Mouse (Mus musculus) gonadal fat pad, adult 2 months (tissue): Measurements from ENCODE around the gene Zfp764. TPM values are rescaled to one million over a fixed set of nuclear protein-coding genes. Genes with fewer than 3 reads are reported as not detected.
"Not testable (repeated sequence)": the region's sequence is repeated elsewhere in the genome, so short reads cannot be mapped to it uniquely, and the experiment has no call there.

Experiments used
- DNase-seq: peaks from one replicate; pipeline ENCODE4 v3.0.0-alpha.2; 2012; ENCODE audit warnings: low read depth
- polyA plus RNA-seq: library from polyadenylated mRNA; depleted of rRNA; stranded (reverse); fragments of >200 nt; gene quantifications from 2 replicates; pipeline ENCODE4 v1.2.3, GENCODE M21; 2012; rRNA removed

Zfp764 gene
- polyA plus RNA-seq = 5.6 and 5.9 TPM in 2 replicates

DNA sequence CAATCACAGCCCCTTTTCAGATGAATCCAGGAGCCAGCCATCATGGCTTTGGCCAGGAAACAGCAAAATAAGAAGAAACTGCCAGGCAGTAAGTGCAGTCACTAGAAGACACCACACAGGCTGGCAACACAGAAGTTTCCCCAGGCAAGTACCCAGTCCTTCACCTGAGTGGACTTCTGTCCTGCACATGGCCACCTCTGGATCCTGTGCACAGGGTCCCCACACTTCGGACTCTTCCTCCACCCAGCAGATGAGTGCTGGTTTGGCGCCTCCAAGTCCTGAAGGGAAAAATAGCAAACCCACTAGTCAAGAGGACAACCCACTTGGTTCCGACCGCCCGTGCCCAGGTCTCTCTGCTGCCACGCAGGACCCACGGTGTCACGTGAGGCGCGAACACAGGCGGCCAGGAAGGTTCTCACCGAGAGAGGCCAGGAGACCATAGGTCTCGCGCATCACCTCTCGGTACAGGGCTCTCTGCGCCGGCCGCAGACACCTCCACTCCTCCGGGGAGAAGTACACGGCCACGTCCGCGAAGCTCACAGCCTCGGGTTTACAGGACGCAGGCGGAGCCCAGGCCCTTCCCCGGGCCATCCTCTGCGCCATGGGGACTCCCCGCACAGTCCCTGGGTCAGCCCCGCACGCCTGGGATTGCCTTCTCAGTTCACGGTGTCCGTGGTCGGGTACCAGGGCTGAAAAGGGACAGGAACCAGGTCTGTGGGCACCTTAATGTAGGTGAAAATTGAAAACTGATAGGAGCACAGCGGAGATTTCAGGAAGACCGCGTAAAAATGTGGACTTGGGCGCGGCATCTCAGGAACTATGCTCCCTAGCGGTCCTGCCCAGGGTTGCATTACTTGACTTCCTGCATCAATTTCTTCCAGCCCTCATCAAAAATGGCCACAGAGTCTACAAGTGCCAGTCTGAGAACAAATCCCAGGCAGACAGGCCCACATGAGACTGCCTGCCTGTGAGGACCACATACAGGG, at the start of gene Zfp764:
Gene Zfp764 (minus strand): TSS at position 821 of the 986 bp plus-strand sequence.
- DNase-seq = peak; percentile 24

DNA sequence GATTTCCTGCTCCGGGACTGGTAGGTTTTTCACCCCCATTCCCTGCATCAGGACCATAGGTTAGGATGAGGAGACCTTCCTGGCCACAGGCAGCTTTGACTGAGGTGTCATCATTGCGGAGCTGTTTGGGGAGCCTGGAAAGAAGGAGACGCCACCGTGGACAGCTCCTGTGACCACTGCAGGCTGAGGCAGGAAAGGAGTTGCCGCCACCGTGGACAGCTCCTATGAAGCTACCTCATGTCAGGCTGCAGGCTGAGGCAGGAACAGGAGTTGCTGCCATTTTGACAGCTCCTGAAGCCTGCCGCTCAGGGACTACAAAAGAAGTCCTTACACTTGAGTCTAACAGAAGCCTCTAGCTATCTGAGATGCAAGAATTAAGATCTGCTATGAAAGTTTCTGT, 48.3 kb upstream of the Zfp764 start:
- no peak for DNase-seq

DNA sequence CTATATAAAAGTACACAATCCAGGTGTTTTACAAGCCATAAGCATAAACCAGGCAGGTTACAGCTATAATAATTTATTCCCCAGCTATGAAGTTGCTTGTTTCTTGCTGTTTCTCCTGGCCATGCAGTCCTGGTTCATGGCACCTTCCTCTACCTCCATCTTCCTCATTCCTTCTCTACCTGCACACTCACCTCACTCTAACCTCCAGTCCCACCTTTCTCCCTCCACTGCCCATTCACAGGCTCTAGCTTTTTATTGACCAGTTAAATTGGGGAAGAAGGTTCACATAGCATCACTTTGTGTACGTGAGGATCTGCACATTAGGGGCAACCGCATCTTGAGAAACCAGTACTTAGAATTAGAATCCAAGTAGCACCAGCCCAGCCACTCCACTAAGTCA, 46.4 kb upstream of the Zfp764 start:
- DNase-seq = no peak

DNA sequence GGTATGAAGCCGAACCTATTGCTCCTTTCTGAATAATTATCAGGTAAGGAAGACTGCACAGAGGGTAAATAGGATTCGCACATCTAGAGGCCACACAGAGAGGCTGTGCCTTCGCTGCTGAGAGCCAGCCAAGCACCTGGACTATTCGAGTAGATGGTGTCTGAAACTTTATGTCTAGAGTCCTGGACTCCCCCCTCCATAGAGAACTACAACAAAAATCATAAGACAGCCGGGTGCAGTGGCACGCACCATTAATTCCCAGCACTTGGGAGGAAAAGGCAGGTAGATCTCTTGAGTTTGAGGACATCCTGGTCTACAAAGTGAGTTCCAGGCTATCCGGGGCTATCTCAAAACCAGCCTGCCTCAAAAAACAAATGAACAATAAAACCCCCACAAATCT, 43.3 kb upstream of the Zfp764 start:
- no peak for DNase-seq

DNA sequence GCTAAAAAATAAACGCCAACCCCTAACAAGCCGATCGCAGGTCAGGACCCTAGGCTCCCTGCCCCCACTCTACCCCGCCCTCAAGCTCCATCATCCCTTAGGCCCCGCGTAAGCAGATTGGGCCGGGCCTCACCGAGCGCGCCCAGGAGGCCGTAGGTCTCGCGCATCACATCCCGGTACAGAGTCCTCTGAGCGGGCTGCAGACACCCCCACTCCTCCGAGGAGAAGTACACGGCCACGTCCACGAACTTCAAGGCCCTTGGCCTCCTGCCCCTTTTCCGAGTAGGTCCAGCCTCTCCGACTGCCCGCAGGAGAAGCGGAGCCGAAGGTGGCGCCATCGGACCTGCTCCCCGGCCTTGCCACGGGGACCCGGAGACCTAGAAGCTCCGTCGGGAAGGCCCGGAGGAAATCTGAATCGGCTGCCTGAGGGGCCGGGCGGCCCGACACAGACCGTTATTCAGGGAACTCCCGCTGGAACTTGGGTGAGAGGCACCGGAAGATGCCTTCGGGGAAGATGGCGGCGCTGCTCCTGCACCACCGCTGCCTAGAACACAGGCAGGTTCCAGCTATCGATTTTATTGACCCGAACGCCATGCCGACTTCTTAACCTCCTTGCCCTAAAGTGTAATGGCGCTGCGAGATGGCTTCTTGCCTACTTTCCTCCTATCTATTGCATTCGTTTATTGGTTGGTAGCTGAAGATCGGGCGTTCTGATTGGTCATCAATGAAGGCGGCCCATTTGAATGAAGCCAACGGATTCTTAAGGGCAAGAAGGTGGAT, 42.1 kb upstream of the Zfp764 start, which contains the start of gene Zfp689:
Gene Zfp689 (minus strand): TSS at position 638 of the 780 bp plus-strand sequence.
- DNase-seq = peak; percentile 97

DNA sequence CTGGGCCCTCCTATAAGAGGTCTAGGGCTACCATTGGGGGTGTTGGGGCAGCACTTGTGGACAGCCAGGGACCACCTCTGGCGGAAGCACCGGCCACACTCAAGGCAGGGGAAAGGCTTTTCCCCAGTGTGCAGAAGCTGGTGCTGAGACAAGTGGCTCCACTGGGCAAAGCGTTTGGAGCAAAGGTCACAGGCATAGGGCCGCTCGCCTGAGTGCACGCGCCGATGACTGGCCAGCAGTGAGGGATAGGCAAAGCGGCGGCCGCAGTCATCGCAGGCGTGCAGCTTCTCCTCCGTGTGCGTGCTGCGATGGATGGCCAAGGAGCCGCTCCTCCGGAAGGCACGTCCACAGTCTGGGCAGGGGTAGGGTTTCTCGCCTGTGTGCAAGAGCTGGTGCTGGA, 37.4 kb upstream of the Zfp764 start:
- DNase-seq = no peak

DNA sequence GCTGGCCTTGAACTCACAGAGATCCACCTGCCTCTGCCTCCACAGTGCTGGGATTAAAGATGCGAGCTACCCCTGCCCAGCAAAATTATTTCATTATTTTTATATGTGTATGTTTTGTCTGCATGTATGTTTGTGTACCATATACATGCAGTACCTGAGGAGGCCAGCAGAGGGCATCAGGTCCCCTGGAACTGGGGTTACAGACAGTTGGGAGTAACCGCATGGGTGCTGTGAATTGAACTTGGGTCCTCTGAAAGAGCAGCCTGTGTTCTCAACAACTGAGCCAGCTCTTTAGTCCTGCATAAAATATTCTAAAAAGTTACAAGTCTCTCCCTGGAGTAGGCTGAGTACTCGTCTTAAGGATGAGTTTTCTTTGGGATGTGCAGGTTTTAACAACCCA, 31.1 kb upstream of the Zfp764 start:
- no peak for DNase-seq

DNA sequence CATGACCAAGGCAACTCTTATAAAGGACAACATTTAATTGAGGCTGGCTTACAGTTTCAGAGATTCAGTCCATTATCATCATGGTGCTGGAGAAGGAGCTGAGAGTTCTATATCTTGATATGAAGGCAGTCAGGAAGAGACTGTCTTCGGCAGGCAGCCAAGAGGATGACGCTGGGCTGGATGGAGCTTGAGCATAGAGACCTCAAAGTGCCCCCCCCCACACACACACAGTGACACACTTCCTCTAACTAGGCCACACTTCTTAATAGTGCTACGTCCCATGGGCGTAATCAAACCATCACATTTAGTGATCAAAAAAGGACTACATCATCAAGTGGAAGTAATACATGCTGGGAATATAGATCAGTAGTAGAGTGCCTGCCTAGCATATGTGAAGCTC, 28.6 kb upstream of the Zfp764 start:
- DNase-seq = no peak

DNA sequence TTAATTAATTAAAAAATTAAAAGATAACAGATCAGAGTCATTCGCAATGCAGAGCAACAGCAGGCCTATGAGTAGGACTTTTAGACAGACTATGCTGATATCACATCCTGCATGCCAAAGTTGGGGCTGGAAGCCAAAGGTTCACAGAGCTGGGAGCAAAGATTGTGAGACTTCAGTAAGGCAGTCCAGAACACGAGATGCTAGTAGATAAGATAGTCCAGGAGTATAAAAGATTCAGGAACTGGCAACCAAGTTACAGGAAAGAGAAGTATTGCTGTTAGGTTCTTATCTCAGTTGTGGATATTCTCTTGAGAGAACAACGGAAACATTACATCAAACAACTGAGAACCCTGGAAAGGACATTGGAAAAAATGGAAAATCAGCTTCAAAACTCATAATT, 19.7 kb upstream of the Zfp764 start:
- no peak for DNase-seq

DNA sequence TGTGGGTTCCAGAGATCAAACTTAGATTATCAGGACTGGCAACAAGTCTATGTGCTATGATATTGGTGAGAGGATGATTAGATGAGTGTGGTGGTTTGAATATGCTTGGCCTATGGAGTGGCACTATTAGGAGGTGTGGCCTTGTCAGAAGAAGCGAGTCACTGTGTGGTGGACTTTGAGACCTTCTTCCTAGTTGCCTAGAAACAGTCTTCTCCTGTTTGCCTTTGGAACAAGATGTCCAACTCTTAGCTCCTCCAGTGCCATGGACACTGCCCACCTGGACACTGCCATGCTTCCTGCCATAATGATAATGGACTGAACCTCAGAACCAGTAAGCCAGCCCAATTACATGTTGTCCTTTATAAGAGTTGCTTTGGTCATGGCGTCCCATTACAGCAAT, 19.3 kb upstream of the Zfp764 start:
- no peak for DNase-seq

DNA sequence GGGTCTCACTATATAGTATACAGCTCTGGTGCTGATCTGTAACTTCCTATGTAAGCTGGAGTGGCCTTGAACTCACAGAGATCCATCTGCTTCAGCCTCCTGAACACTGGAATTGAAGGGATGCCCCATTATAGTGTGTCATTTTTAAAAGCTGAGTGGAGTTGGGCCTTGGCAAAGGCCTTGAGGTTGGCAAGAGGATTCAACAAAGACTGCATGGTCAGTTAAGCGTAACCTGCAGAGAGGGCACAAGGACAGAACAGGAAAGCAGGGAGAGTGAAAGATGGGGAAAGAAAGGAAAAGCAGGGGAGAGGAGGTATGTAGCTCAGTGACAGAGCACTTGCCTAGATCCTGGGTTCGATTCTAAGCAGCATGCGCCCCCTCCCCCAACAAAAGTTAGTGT, 18.7 kb upstream of the Zfp764 start:
- DNase-seq = no peak

DNA sequence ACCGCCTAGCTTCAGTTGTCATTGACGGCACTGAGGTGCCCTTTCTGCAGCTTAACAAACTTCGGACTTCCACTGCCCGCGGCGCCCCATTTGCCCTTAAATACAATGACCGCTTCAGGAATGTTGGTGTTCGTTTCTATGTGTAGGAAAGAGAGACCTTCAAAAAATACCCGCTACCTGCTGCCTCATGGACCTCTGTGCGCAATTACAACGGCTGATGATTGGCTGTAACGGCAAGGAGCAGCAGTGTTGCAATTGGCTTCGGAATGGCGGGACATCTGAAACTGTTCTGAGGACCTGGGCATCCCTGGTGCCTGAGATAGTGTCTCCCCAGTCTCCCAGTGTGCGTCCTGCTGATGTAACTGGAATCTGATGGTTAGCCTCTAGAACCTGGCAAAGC, 15.6 kb upstream of the Zfp764 start:
- DNase-seq = no peak

DNA sequence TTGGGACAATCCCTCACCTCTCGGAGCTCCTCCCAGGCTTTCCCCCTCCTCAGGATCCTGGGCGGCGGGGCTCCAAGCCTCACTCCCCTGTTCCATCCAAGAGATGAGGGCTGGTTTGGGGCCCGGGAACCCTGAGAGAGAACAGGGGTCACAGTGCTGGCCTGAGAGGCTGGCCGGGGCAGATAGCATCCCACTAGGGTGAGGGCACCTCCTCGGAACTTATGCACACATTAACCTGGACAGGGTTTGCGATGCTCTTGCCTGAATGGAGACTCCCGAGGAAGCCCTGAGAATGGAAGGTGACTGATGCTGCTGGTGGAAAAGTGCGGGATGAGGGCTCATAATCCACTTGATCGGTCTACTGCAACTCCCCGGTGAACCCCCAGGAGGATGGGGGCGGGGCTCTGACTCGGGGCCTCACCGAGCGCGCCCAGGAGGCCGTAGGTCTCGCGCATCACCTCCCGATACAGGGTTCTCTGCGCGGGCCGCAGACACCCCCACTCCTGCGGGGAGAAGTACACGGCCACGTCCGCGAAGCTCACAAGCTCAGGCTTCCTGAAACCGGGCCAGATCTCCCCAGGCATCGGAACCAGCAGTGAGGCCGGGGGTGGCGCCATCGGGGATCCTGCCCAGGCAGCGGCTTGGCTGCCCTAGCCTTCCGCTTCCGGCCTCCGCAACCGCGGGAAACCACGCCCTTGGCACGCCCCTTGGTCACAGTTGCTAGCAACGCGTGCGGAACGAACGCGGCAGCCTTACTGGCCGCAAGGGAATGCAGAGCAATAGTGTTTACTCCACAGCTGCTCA, 15.0 kb upstream of the Zfp764 start, which contains the start of gene Zfp688:
Gene Zfp688 (minus strand): TSS at position 681 of the 804 bp plus-strand sequence.
- DNase-seq = peak; percentile 26

DNA sequence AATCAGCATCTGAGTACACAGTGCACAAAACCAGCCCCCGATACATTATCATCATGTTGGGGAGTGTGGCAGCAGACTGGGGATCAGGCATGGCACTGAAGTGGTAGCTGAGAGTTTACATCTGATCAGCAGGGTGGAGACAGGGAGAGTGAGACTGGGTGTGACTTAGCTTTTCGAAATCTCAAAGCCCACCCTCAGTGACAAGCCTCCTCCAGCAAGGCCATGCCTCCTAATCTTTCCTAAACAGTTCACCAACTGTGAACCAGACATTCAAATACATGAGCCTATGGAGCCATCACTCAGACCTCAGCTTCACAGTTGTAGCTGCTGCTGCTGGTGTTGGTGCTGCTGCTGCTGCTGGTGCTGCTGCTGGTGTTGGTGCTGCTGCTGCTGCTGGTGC, 4.8 kb upstream of the Zfp764 start:
- DNase-seq = no peak

DNA sequence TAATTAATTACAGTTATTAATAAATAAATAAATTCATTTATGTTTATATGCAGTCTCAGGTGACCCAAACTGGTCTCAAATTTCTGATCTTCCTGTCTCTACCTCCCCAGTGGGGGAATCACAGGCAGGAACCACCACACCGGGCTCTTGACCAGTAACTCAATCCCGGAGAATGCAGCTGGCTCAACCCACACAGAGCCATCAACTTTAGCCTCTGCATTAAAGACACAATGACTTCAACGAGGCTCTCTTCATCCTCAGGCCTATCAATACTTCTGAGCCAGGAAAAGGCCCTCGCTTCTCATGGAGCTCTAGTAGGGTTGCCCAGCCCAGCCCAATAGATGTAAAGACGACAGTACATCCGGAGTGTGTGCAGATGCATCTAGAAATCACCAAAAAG, 2.5 kb downstream of the Zfp764 start:
- DNase-seq = not testable (repeated sequence)

DNA sequence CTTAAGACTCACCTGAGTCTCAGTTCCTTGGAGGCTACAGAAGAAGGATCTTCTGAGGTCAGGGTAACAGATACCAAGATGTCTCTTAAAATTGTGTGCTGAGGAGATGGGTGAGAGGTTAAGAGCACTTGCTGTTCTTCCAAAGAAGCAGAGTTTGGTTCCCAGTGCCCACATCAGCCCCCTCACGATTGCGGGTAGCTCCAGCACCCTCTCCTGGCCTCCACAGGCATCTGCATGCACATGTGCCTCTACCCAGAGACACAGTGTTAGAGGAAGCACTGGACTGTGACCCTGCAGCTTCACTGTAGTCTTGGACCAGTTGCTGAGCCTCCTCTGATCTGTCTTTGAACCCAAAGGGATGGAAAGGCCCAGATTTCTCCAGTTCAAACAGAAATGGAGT, 3.6 kb downstream of the Zfp764 start:
- DNase-seq = no peak

DNA sequence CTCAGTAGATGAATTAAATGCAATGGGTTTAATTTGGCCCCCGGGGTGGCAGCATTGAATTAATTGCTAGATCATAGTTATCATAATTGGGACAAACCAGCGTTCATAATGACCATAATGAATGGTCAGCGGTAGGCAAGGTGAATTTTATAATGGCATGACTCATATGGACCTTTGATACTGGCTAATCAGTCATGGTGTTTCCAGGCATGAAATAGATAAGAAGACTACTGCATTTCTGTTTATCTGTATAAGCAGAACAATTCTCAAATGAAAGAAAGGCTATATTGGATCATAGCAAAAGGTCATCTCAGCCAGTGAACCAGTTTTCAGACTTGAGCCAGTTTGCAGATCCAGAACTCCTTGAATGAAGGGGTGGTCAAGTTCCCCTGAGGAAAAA, 6.3 kb downstream of the Zfp764 start:
- DNase-seq = no peak

DNA sequence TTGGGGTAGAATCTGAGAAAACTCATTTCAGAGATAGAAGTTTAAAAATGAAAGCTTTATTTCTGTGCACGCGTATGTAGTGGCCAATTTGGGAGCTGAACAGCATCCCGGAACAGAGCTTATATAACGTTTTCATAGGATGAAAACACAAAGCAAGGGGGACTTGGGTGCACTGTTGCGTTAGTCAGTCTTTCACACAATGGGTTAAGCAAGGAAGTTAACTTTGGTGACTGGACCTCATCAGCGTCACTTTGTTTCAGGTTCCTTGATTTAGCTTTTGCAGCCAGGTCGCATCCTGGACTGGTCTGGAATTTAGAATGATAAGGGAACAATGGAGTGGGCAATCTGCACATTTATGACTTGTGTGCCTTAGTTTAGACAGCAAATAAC, 12.7 kb downstream of the Zfp764 start:
- no peak for DNase-seq

DNA sequence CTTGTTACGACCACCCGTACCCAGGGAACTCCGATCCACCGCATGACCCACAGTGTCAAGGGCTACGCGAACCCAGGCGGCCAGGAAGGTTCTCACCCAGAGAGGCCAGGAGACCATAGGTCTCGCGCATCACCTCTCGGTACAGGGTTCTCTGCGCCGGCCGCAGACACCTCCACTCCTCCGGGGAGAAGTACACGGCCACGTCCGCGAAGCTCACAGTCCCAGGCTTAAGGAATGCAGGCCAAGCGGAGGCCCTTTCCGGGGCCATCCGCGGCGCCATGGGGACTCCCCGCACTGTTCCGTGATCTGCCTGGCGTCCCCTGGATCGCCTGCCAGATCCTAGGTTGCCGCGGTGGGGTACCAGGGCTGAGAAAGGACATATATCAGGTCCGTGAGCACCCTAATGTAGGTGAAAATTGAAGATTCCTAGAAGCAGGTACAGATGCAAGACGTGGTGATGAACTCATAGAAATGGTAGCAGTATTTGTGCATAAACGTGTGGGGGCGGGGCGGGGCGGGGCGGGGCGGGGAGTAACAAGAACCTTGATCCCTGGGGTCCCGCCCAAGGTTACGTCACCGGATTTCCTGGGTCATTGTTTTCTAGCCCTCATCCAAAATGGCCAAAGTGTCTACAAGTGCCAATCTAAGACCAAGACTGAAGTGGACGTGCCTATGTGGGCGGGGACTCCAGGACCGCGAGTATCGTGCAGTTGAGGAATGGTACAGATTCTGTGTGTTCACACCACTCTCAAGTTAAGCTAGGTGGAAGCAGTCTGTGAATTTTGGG, 13.3 kb downstream of the Zfp764 start, which contains the start of gene E430018J23Rik:
Gene E430018J23Rik (minus strand): TSS at position 473 of the 787 bp plus-strand sequence.
- DNase-seq = peak; percentile 90

DNA sequence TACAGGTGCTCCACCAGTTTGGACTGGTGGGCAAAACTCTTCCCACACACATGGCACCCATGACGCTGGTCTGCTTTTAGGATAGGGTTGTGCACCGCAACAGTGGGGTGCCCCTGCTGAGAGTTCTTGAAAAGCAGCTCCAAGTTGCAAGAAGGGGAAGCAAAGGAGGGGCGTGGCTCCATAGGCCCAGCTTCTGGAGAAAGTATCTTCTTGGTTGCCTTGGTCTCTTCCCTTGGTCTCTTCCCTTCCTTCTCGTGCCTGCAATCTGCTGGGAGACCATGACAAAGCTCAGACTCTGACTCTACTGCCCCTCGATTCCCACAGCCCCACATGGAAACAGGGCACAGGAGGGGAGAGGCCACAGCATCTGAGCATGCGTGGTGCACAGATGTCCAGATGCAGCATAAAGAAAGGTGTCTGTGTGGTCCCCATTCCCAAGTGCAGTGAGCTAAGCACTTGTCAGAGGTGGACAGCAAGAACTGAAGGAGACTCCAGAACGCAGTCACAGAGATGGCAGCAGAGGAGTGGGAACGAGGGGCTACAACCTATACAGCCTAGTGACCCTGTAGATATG, 14.3 kb downstream of the Zfp764 start:
- DNase-seq = no peak
